Comparison of ENCODE assay signal across 8 mouse cellular contexts in the genomic region with DNA sequence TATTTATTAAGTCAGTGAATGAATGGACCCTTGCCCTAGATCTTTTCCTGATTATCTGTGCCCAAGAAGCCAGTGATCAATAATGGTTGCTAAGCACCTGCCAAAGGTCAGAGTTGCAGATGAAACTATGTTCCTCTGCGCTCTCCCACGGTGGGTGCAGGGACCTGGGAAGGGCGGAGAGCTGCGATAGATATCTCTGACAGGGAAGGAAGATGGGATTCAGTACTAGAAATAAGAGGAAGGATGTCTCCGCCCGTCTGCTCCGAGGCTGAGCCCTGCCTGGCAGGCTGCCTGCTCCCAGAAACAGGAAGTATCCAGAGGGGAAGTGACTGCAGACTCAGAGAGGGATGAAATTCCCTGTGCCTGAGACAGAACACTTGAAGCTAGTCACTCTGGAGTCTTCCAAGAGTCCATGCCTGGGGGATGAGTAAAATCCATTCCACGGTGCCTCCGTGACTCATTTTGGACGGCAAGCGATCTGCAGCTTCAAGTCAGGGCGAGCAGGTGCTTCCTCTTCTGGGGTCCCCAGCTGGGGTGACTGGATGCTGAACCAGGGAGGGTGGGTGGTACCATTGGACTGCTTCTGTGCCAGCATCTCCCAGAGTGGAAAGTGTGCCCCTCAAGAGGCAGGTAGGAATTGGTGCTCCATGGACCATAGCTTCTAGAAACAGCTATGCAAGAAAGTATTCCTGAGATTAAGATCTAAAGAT. TPM values are rescaled to one million over a fixed set of nuclear protein-coding genes. Genes with fewer than 3 reads are reported as not detected.
DNase-seq lines count a peak whose midpoint lies in the region; ATAC-seq and TF ChIP-seq lines count a peak whose summit lies in the region.

No protein-coding gene starts in this region.

- ATAC-seq in hindbrain, postnatal 0 days = no peak
- ATAC-seq in hindbrain, embryonic 11.5 days (ENCODE audit: low FRiP score) = no peak
- 0 out of 2 replicates have a peak, but pooled peaks have one; percentile 33 for ATAC-seq in kidney, embryonic 15.5 days (replicated peaks; ENCODE audit: low FRiP score)
- ATAC-seq in forebrain, embryonic 11.5 days (replicated peaks; ENCODE audit: low FRiP score) = no peak

- no peak for TF ChIP-seq CTCF in hindbrain, postnatal 0 days (IDR thresholded peaks at IDR 0.05; ENCODE audit: low read depth)

- no peaks in the 10 kb centered on the region for H3K36me3 ChIP-seq in hindbrain, postnatal 0 days (ENCODE audit: insufficient read depth, low read length)
- no peaks in the 10 kb centered on the region for H3K36me3 ChIP-seq in hindbrain, embryonic 11.5 days (ENCODE audit: control insufficient read depth, insufficient read depth, low read length)
- H3K36me3 ChIP-seq in kidney, embryonic 15.5 days = no peaks in the 10 kb centered on the region
- H3K36me3 ChIP-seq in forebrain, embryonic 11.5 days (ENCODE audit: control insufficient read depth, insufficient read depth, low read length) = no peaks in the 10 kb centered on the region

- H3K4me3 ChIP-seq in hindbrain, postnatal 0 days (ENCODE audit: low read length) = no peak overlapping the region
- no peak overlapping the region for H3K4me3 ChIP-seq in hindbrain, embryonic 11.5 days (ENCODE audit: low read depth, low read length)
- H3K4me3 ChIP-seq in kidney, embryonic 15.5 days (replicated peaks) = no peak overlapping the region
- H3K4me3 ChIP-seq in forebrain, embryonic 11.5 days (ENCODE audit: low read depth, low read length) = no peak overlapping the region

- no peak overlapping the region for H3K27ac ChIP-seq in hindbrain, postnatal 0 days
- no peak overlapping the region for H3K27ac ChIP-seq in hindbrain, embryonic 11.5 days (ENCODE audit: low read depth, low read length)
- peak overlapping the region; percentile 83 for H3K27ac ChIP-seq in kidney, embryonic 15.5 days
- H3K27ac ChIP-seq in forebrain, embryonic 11.5 days (ENCODE audit: low read depth, low read length) = no peak overlapping the region

- no peak overlapping the region for H3K9ac ChIP-seq in hindbrain, postnatal 0 days (replicated peaks; ENCODE audit: low read length)
- H3K9ac ChIP-seq in hindbrain, embryonic 11.5 days (ENCODE audit: low read depth, low read length) = no peak overlapping the region
- no peak overlapping the region for H3K9ac ChIP-seq in kidney, embryonic 15.5 days
- no peak overlapping the region for H3K9ac ChIP-seq in forebrain, embryonic 11.5 days (ENCODE audit: low read length)

- 71% methylated on average over 12 of the region's 12 CpGs for WGBS in hindbrain, postnatal 0 days
- WGBS in hindbrain, embryonic 11.5 days = 85% methylated on average over 12 of the region's 12 CpGs
- 69% methylated on average over 12 of the region's 12 CpGs for WGBS in kidney, embryonic 15.5 days
- WGBS in forebrain, embryonic 11.5 days = 88% methylated on average over 12 of the region's 12 CpGs

- H3K4me2 ChIP-seq in hindbrain, postnatal 0 days (ENCODE audit: low read depth, low read length) = no peak overlapping the region
- no peak overlapping the region for H3K4me2 ChIP-seq in hindbrain, embryonic 11.5 days (replicated peaks; ENCODE audit: low read depth, low read length)
- H3K4me2 ChIP-seq in kidney, embryonic 15.5 days = peak overlapping the region; percentile 28; the same call in 1 of the 2 replicates
- no peak overlapping the region for H3K4me2 ChIP-seq in forebrain, embryonic 11.5 days (ENCODE audit: low read depth, low read length, severe bottlenecking)

- no peaks in the 10 kb centered on the region for H3K27me3 ChIP-seq in hindbrain, postnatal 0 days (ENCODE audit: insufficient read depth, low read length)
- no peaks in the 10 kb centered on the region for H3K27me3 ChIP-seq in hindbrain, embryonic 11.5 days (ENCODE audit: control insufficient read depth, insufficient read depth, low read length)
- H3K27me3 ChIP-seq in kidney, embryonic 15.5 days = no peaks in the 10 kb centered on the region
- H3K27me3 ChIP-seq in forebrain, embryonic 11.5 days (ENCODE audit: control insufficient read depth, insufficient read depth, low read length) = no peaks in the 10 kb centered on the region

- no peaks in the 10 kb centered on the region for H3K9me3 ChIP-seq in hindbrain, postnatal 0 days (ENCODE audit: low read length)
- H3K9me3 ChIP-seq in hindbrain, embryonic 11.5 days (ENCODE audit: control insufficient read depth, low read length) = no peaks in the 10 kb centered on the region
- peaks cover 2% of the 10 kb centered on the region; the same call in 1 of the 2 replicates for H3K9me3 ChIP-seq in kidney, embryonic 15.5 days (replicated peaks)
- no peaks in the 10 kb centered on the region for H3K9me3 ChIP-seq in forebrain, embryonic 11.5 days (ENCODE audit: control insufficient read depth, low read length)

- no peaks in the 10 kb centered on the region for H3K4me1 ChIP-seq in hindbrain, postnatal 0 days (ENCODE audit: insufficient read depth, low read length)
- H3K4me1 ChIP-seq in hindbrain, embryonic 11.5 days (replicated peaks; ENCODE audit: control insufficient read depth, insufficient read depth, low read length) = no peaks in the 10 kb centered on the region
- peaks cover 20% of the 10 kb centered on the region for H3K4me1 ChIP-seq in kidney, embryonic 15.5 days
- H3K4me1 ChIP-seq in forebrain, embryonic 11.5 days (replicated peaks; ENCODE audit: control insufficient read depth, insufficient read depth, low read length) = no peaks in the 10 kb centered on the region

- peak; percentile 8 for DNase-seq in hindbrain, postnatal 0 days (ENCODE audit: low spot score)
- DNase-seq in hindbrain, embryonic 11.5 days (ENCODE audit: low spot score) = no peak
- DNase-seq in NIH3T3 (ENCODE audit: low read depth) = peak; percentile 93
- DNase-seq in heart, adult 18-20 months = peak; percentile 86 to 94
- DNase-seq in lung, postnatal 4 days = peak; percentile 86 to 93
- DNase-seq in forebrain, embryonic 11.5 days (ENCODE audit: low spot score) = no peak
- DNase-seq in left cerebral cortex, adult 9 months (ENCODE audit: low spot score in 2 of 2) = no peak

RNA-seq across cellular contexts. Expression of a gene that starts 36.9 kb away (rescaled TPM):
- 27.2 and 35.7 TPM in 2 replicates for total RNA-seq in hindbrain, postnatal 0 days (2014; rRNA removed)
- 8.7 TPM in 2 replicates for polyA plus RNA-seq in hindbrain, postnatal 0 days (2015; fragmentation: Nextera tagmentation; extraction: Ambion mirVana)
- 19.0 and 25.0 TPM in 2 replicates for polyA plus RNA-seq in hindbrain, embryonic 11.5 days (2014; fragmentation: Nextera tagmentation; extraction: Ambion mirVana)
- 10 to 100 TPM; 36.1 to 37.0 TPM for total RNA-seq in heart, adult 18-20 months (2021)
- 12.8 and 13.7 TPM in 2 replicates for polyA plus RNA-seq in kidney, embryonic 15.5 days (2015; fragmentation: Nextera tagmentation; extraction: Ambion mirVana)
- 18.9 and 20.1 TPM in 2 replicates for polyA plus RNA-seq in forebrain, embryonic 11.5 days (2014; fragmentation: Nextera tagmentation; extraction: Ambion mirVana)

RNA-seq across cellular contexts. Expression of a gene that starts 41.9 kb away (rescaled TPM):
- total RNA-seq in hindbrain, postnatal 0 days (2014; rRNA removed) = 85.8 and 94.4 TPM in 2 replicates
- 106 and 111 TPM in 2 replicates for polyA plus RNA-seq in hindbrain, postnatal 0 days (2015; fragmentation: Nextera tagmentation; extraction: Ambion mirVana)
- polyA plus RNA-seq in hindbrain, embryonic 11.5 days (2014; fragmentation: Nextera tagmentation; extraction: Ambion mirVana) = 581 and 643 TPM in 2 replicates
- total RNA-seq in heart, adult 18-20 months (2021) = 10 to 100 TPM; 70.1 to 72.1 TPM
- polyA plus RNA-seq in kidney, embryonic 15.5 days (2015; fragmentation: Nextera tagmentation; extraction: Ambion mirVana) = 407 and 415 TPM in 2 replicates
- polyA plus RNA-seq in forebrain, embryonic 11.5 days (2014; fragmentation: Nextera tagmentation; extraction: Ambion mirVana) = 764 and 777 TPM in 2 replicates

Comparison
In these comparisons a context has a peak if more than half of its experiments do, and no peak if none do; other contexts are left out.
1. DNase-seq: peak in hindbrain, postnatal 0 days (single experiment), NIH3T3 (single experiment), heart, adult 18-20 months (2 of 2) and lung, postnatal 4 days (2 of 2); none in hindbrain, embryonic 11.5 days (single experiment), forebrain, embryonic 11.5 days (single experiment) and left cerebral cortex, adult 9 months (0 of 2).